Mouse (Mus musculus): ENCODE data around the gene Arhgap31. TPM values are rescaled to one million over a fixed set of nuclear protein-coding genes. Genes with fewer than 3 reads are reported as not detected.

Arhgap31 gene
- total and polyA plus RNA-seq, 2 experiments from 2014 or later: 15.7 to 60.6 TPM

- 46% methylated on average over 7 of the region's 7 CpGs for WGBS
- H3K4me1 ChIP-seq (ENCODE audit: control insufficient read depth, insufficient read depth): peaks cover 72% of the 10 kb centered on the region
- no peaks in the 10 kb centered on the region for H3K27me3 ChIP-seq (ENCODE audit: control insufficient read depth, insufficient read depth, low read length)
- no peaks in the 10 kb centered on the region for H3K9me3 ChIP-seq (replicated peaks; ENCODE audit: control insufficient read depth, low read length)
- ATAC-seq (ENCODE audit: insufficient read depth, low read depth) (no peak), DNase-seq (ENCODE audit: low spot score) (no peak)
- no peak for TF ChIP-seq CTCF (IDR thresholded peaks at IDR 0.05; ENCODE audit: low read depth)
- no peaks in the 10 kb centered on the region for H3K36me3 ChIP-seq (replicated peaks; ENCODE audit: control insufficient read depth, insufficient read depth, low read length)
- H3K27ac ChIP-seq (ENCODE audit: low read depth): peak overlapping the region; percentile 78
- no peak overlapping the region for H3K4me3 ChIP-seq (ENCODE audit: low read depth, low read length)
- no peak overlapping the region for H3K9ac ChIP-seq (replicated peaks; ENCODE audit: low read depth, low read length)
- H3K4me2 ChIP-seq (ENCODE audit: low read depth, low read length): no peak overlapping the region
Measured at GRCm38 (mm10) chr16:38672947-38673346, 40.1 kb downstream of the Arhgap31 start.

DNA sequence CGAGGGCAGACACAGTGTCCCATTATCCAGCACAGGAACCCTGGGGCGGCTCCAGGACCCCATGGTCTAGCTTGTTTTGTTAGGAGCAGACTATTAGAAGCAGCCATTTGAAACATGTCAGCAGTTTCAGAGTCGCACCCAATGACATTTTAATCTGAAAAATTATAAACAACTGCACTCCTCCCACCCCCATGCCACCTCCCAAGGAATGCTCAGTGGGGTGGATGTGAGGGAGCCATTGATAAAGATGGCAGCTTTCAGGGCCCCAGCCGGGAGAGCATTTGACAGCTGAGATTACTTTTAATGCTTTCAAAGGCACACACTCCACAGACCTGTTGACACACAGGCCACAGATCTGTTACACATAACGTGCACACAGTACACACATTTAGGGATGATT, 40.7 kb downstream of the Arhgap31 start:
- no peak for DNase-seq (ENCODE audit: low spot score)
- ATAC-seq (ENCODE audit: insufficient read depth, low read depth): peak; percentile 48
- no peaks in the 10 kb centered on the region for H3K36me3 ChIP-seq (replicated peaks; ENCODE audit: control insufficient read depth, insufficient read depth, low read length)
- peaks cover 76% of the 10 kb centered on the region for H3K4me1 ChIP-seq (ENCODE audit: control insufficient read depth, insufficient read depth)
- no peak for TF ChIP-seq CTCF (IDR thresholded peaks at IDR 0.05; ENCODE audit: low read depth)
- no peak for TF ChIP-seq EP300 (IDR thresholded peaks at IDR 0.05; ENCODE audit: low read depth)
- no peak overlapping the region for H3K4me3 ChIP-seq (ENCODE audit: low read depth, low read length)
- no peak overlapping the region for H3K9ac ChIP-seq (replicated peaks; ENCODE audit: low read depth, low read length)
- WGBS: 25% methylated on average over 5 of the region's 5 CpGs
- peak overlapping the region; percentile 78 for H3K27ac ChIP-seq (ENCODE audit: low read depth)
- H3K27me3 ChIP-seq (ENCODE audit: control insufficient read depth, insufficient read depth, low read length): no peaks in the 10 kb centered on the region
- H3K4me2 ChIP-seq (ENCODE audit: low read depth, low read length): no peak overlapping the region
- no peaks in the 10 kb centered on the region for H3K9me3 ChIP-seq (replicated peaks; ENCODE audit: control insufficient read depth, low read length)

GRCm38 (mm10) chr16:38670621-38671390, 42.3 kb downstream of the Arhgap31 start:
- H3K4me1 ChIP-seq (ENCODE audit: control insufficient read depth, insufficient read depth): peaks cover 88% of the 10 kb centered on the region
- TF ChIP-seq CTCF (IDR thresholded peaks at IDR 0.05; ENCODE audit: low read depth) (no peak), EP300 (IDR thresholded peaks at IDR 0.05; ENCODE audit: low read depth) (no peak)
- no peak overlapping the region for H3K4me2 ChIP-seq (ENCODE audit: low read depth, low read length)
- H3K27me3 ChIP-seq (ENCODE audit: control insufficient read depth, insufficient read depth, low read length): no peaks in the 10 kb centered on the region
- H3K36me3 ChIP-seq (replicated peaks; ENCODE audit: control insufficient read depth, insufficient read depth, low read length): no peaks in the 10 kb centered on the region
- ATAC-seq (ENCODE audit: insufficient read depth, low read depth) (no peak), DNase-seq (ENCODE audit: low spot score) (no peak)
- no peak overlapping the region for H3K9ac ChIP-seq (replicated peaks; ENCODE audit: low read depth, low read length)
- no peak overlapping the region for H3K27ac ChIP-seq (ENCODE audit: low read depth)
- 78% methylated on average over 12 of the region's 12 CpGs for WGBS
- H3K9me3 ChIP-seq (replicated peaks; ENCODE audit: control insufficient read depth, low read length): no peaks in the 10 kb centered on the region
- no peak overlapping the region for H3K4me3 ChIP-seq (ENCODE audit: low read depth, low read length)

DNA sequence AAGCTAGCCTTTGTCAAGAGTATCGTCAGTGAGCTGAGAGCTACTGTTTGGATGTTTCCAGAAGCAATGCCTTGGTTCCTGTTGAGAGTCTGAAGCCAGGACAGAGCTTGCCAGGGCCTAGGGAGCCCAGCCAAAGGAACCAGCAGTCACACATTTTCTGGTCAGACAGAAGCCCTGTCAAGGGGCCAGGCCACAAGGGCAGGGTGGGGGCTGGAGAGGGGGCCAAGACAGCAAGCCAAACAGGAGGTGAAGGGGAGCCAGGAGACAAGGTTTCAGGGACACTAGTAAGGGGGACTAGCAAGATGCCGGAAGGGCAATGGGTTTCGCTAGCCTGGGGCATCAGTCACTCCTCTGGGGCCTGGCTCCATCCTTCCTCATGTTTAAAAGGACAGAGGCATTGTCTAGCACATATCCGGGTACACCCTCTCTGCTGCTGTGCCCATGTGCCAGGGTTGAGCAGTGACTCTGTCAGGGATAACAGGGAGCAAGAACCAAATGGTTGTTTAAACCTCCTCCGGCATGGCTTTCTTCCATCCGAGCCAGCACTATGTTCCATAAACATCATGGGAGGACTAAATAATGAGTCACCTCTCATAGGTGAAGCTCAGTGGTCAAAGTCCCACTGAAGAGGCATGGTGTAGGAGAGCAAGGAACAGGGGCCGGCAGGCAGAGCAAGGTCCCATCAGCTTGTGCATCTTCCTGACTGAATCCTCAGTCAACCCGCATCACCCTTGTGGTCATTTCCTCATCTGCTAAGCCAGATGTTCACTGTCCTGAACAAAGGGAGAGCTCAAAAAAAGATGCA, 44.0 kb downstream of the Arhgap31 start:
- Histone ChIP-seq H3K9me3 (replicated peaks; ENCODE audit: control insufficient read depth, low read length) (no peaks in the 10 kb centered on the region), H3K9ac (replicated peaks; ENCODE audit: low read depth, low read length) (no peak overlapping the region), H3K27ac (ENCODE audit: low read depth) (peak overlapping the region; percentile 74)

DNA sequence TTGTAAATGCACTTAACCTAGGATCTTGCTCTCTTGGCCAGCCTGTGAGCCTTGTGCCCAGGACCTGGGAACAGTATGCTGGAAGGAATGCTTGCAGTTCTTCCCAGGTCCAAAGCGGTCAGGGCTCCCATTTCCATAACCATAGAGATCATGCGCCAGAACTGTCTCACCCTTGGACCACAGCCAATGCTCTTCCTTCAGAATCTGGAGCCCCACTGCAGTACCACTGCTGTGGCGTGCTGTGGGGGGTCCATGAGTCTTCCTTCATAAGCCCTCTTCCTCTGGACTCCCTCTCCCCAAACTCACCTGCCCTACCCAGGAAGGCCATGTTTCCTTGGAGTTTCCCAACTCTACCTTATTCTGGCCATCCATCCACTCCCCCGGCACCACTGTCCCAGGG, 46.6 kb downstream of the Arhgap31 start:
- Histone ChIP-seq H3K36me3 (replicated peaks; ENCODE audit: control insufficient read depth, insufficient read depth, low read length) (peaks cover 5% of the 10 kb centered on the region; the same call in 1 of the 2 replicates), H3K9me3 (replicated peaks; ENCODE audit: control insufficient read depth, low read length) (no peaks in the 10 kb centered on the region), H3K4me1 (ENCODE audit: control insufficient read depth, insufficient read depth) (peaks cover 56% of the 10 kb centered on the region), H3K9ac (replicated peaks; ENCODE audit: low read depth, low read length) (no peak overlapping the region), H3K4me3 (ENCODE audit: low read depth, low read length) (no peak overlapping the region), H3K27ac (ENCODE audit: low read depth) (peak overlapping the region; percentile 33), H3K27me3 (ENCODE audit: control insufficient read depth, insufficient read depth, low read length) (no peaks in the 10 kb centered on the region), H3K4me2 (ENCODE audit: low read depth, low read length) (no peak overlapping the region)
- DNase-seq (ENCODE audit: low spot score): no peak
- ATAC-seq (ENCODE audit: insufficient read depth, low read depth): 0 out of 2 replicates have a peak, but pooled peaks have one; percentile 11
- WGBS: 46% methylated on average over 4 of the region's 4 CpGs
- no peak for TF ChIP-seq EP300 (IDR thresholded peaks at IDR 0.05; ENCODE audit: low read depth)
- no peak for TF ChIP-seq CTCF (IDR thresholded peaks at IDR 0.05; ENCODE audit: low read depth)

More for the DNA sequence above, 44.0 kb downstream of the Arhgap31 start:
- H3K36me3 ChIP-seq (replicated peaks; ENCODE audit: control insufficient read depth, insufficient read depth, low read length): no peaks in the 10 kb centered on the region
- DNase-seq (ENCODE audit: low spot score): no peak
- TF ChIP-seq EP300 (IDR thresholded peaks at IDR 0.05; ENCODE audit: low read depth): no peak
- no peak for TF ChIP-seq CTCF (IDR thresholded peaks at IDR 0.05; ENCODE audit: low read depth)
- peaks cover 75% of the 10 kb centered on the region for H3K4me1 ChIP-seq (ENCODE audit: control insufficient read depth, insufficient read depth)
- WGBS: 64% methylated on average over 8 of the region's 8 CpGs
- no peak overlapping the region for H3K4me2 ChIP-seq (ENCODE audit: low read depth, low read length)
- H3K4me3 ChIP-seq (ENCODE audit: low read depth, low read length): no peak overlapping the region
- ATAC-seq (ENCODE audit: insufficient read depth, low read depth): no peak
- no peaks in the 10 kb centered on the region for H3K27me3 ChIP-seq (ENCODE audit: control insufficient read depth, insufficient read depth, low read length)

Data from heart, postnatal 0 days (tissue).